Mouse (Mus musculus): Measurements from ENCODE around the gene Nedd9.

Nedd9 gene

GRCm38 (mm10) chr13:41491981-41492702 is 5.0 kb upstream of the Nedd9 start:
- in situ Hi-C loops (cut with MboI): no loop called here

GRCm38 (mm10) chr13:41491522-41491921 is 4.4 kb upstream of the Nedd9 start:
- in situ Hi-C loops (cut with MboI): no loop called here

DNA sequence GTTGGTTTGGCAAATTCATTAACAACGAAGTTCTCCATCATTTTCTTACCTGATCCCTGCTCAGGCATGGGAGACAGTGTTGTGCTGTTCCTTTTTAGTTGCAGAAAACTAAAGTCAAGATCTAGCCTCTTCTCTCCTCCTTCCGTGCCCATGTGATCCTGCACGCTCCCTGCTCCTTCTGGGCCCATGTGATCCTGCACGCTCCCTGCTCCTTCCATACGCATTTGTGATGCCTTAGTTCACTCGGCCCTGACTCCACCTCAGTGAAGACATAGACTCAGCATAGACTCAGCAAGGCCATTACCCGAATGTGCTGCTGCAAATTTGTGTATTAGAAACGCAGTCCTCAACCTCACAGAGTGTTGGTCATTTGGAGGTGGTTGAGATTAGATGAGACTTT is 3.1 kb upstream of the Nedd9 start:
- in situ Hi-C loops (cut with MboI): no loop called here

DNA sequence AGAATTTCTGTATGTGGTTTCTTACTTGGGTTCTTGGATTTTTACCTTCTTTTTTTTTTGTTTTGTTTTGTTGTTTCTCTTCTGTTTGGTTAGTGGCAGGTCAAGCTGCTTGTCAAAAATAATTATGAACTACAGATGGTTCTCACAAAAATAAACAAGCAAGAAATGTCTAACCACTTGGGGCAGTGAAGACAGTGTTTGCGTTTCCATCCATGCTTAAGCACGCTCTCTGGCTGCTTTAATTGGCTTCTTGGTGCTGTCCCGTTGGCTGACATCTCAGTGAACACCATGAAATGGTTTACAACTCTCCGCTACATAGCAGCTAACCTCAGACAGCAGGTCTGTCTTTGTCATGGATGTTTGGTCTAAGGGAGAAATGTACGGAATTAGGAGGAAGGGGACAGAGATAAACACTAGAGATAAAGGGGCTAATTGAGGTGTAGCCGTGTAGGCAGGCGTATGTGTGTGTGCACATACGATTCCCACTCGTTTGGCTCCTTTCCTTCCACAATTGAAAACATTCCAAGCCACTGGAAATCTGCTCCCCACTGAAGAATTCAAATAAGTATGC is 2.6 kb upstream of the Nedd9 start:
- in situ Hi-C loops (cut with MboI): no loop called here

DNA sequence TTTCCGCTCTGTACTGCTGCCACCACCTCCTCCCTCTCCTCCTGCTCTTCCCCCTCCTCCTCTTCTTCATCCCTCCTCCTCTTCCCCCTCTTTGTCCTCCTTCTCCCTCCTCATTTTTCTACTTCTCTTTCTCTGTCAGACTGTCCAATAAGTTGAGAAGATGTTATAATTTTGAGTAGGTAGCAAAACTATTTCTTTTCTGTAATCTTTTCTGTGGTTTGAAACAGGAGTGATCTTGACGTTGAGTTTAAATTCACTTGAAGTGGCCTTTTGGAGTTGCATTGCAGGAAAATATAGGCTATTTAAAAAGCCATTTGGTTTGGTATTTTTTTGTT is 214 bp upstream of the Nedd9 start:
- in situ Hi-C loops (cut with MboI): no loop called here

DNA sequence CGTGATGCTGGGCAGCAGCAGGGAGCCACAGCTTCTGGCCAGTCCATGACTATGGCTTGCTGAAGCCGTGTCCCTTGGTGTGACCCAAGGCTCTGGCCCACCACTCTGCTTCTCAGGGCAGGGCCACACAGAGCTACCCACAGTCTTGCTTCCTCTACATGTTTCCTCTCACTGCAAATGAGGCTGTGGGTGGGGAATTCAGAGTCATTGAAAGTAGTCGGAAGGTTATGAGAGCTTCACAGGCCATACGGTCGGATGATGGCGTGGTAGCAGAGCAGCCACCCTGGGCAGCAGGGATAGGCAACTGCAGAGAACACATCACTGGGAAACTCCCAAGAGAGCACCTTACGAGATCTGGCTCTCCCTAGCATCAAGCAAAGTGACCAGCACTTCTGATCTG is 3.2 kb downstream of the Nedd9 start:
- in situ Hi-C loops (cut with MboI): no loop called here

GRCm38 (mm10) chr13:41482408-41483011 is 4.7 kb downstream of the Nedd9 start:
- in situ Hi-C loops (cut with MboI): no loop called here

- in situ Hi-C loops (cut with MboI): no loop called here
Observed at GRCm38 (mm10) chr13:41479737-41480435, 7.3 kb downstream of the Nedd9 start.

DNA sequence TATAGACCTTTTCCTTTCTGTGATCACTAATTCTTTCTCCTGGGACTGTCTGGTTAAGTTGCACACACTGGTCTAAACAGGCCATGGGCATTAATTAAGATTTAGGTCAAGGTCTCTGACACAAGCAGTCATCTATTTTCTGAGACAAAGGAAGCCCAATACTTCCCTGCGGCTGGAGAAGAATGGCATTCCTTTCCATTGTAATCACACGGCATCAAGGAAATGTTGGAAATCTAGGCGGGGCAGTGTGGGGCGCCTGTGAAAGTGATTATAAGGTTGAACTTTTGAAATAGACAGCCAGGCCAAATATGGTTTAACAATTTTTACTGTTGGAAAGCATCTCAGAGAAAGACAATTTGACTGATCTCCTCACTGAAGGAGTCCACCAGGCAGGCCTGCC is 10.9 kb downstream of the Nedd9 start:
- in situ Hi-C loops (cut with MboI): no loop called here

DNA sequence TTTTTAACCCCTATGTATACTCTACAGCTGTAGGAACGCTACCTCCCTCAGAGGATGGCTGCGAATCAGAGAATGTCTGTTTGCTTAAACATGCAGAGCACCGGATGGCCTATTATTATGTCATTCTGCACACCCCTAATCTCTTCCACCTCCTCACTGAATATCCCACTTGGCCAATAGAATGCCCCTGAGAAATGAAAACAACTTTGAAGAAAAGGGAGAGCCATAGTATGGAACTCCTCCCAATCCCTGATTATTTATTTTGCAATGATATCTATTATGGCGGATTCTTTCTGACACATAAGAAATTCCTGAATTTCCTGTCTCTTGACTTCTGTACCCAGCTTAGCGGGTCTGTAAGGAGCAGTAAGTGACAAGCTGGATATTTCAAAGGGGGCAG is 12.8 kb downstream of the Nedd9 start:
- in situ Hi-C loops (cut with MboI): no loop called here

DNA sequence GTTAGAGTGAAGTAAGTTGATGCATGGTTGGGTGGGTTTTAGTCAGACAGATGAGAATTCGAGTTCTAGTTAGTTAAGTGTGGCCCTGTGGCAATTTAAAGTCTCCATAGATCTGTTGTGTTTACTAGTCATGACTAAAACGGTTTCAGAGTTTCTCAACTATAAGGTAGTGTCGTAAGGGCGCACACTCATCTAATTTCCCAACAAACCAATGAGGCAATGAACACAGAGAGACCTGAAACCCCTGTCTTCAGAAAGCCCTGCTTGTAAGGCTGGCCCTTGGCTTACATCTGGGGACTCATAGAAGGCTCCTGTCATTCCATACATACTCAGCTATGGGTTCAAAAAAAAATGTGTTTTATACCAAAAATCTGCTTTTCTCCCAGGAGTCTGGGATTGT is 13.7 kb downstream of the Nedd9 start:
- in situ Hi-C loops (cut with MboI): no loop called here

- in situ Hi-C loops (cut with MboI): no loop called here
Observed at GRCm38 (mm10) chr13:41472878-41473424, 14.2 kb downstream of the Nedd9 start.

DNA sequence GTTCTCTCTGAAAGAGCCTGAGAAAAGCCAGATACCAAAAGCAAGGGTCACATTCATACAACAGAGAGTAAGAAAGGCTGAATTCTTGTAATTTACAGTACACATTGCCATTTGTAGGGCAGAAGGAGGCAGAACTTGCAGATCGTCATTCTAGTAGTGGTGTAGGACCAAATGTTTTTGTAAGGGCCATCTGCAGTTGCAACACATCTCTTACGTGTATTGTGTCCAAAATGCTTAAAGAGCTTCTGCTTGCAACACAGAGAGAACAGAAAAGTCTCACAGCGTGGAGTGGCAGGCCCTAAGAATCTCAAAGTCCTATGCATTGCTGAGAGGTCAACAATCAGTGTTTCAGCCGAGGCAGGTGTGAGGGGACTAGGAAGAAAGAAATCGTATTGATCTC is 18.9 kb downstream of the Nedd9 start:
- in situ Hi-C loops (cut with MboI): no loop called here

DNA sequence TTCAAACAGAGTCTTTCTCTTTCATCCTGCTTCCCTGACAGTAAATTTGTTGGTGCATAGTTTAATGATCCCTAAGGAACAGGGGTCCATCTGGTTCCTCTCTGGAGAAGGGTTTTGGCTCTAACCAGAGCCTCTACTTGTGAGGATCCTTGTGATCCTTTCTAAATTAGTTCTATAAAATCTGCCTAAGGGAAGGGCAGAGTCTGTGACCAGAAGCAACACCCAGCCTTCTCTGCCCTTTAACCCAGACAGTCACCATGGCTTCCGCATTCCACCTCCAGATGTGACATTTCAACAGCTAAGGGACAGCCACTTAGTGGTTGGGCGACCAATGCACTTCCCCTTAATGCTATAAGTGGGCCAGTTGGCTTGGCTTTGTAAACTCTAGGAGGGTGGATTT is 20.1 kb downstream of the Nedd9 start:
- in situ Hi-C loops (cut with MboI): no loop called here

DNA sequence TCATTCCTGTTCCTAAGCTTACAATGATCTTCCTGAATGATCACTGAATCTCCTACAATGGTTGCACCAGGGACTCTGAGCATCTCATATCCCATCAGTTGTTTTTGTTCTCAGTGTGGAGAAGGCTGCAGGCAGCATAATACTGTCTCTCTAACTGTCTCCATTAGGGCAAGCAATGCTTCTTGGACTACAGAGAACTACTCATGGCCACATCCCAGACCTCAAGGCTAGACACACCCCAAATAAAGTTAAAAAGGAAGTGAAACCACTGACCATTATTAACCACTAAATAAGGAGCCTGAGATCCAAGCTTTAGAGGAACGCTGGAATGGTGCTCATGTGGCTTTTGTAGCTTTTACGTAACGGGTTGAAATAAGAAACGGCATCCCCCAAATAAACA is 20.5 kb downstream of the Nedd9 start:
- in situ Hi-C loops (cut with MboI): no loop called here

- in situ Hi-C loops (cut with MboI): no loop called here
Observed at GRCm38 (mm10) chr13:41466191-41466590, 21.0 kb downstream of the Nedd9 start.

GRCm38 (mm10) chr13:41461418-41461817 is 25.7 kb downstream of the Nedd9 start:
- in situ Hi-C loops (cut with MboI): no loop called here

DNA sequence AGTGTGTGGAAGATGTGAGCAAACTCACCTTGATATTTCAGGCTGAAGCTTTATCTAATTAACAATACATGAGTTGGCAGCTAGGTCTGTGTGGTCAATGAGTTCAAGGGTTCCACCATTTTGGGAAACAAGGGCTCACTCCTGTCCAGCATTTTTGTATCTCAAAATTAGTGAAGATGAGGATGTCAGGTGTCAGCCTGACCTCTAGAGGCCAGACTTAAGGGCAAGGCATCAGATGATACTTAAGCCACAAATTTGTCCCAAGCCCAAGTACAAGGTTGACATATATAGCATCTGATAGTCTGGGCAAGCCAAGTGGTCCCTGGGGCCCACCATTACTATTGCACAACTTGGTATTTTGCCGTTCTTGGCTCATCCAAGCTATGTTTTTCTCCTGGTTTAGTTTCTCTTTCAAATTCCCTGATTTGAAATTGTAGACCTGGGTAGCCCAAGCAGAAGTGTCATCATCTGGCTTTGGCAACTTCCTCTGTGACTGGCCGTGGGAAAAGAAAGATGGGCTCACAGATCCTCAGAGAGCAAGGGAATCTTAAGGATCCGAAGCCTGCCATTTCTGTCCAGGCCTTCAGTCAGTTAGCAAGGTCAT is 27.4 kb downstream of the Nedd9 start:
- in situ Hi-C loops (cut with MboI): no loop called here

GRCm38 (mm10) chr13:41458709-41459108 is 28.5 kb downstream of the Nedd9 start:
- in situ Hi-C loops (cut with MboI): no loop called here

DNA sequence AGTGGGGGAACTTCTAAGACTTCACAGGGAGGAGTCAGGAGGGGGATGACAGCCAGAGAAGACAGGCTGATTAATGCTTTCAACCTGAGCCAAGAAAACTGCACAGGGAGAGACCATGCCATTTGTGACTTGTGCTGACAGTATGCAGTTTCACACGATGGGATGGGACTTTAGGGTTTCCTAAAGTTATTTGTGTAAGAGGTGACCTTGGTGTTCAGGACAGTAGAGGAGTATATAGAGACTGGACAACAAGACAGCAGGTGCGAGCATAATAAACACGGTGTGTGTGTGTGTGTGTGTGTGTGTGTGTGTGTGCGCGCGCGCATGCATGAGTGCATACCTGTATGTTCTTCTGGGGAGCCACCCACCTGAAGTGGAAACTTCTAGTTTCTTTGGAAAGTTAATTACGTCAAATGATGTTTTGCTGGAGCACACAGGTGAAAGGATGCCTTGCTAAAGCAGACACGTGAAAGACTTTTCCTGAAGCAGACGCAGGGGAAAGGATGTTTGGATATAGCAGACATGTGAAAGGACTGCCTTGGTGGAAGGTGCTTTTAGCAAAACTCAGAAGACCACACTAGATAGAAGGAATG is 29.3 kb downstream of the Nedd9 start:
- in situ Hi-C loops (cut with MboI): no loop called here

DNA sequence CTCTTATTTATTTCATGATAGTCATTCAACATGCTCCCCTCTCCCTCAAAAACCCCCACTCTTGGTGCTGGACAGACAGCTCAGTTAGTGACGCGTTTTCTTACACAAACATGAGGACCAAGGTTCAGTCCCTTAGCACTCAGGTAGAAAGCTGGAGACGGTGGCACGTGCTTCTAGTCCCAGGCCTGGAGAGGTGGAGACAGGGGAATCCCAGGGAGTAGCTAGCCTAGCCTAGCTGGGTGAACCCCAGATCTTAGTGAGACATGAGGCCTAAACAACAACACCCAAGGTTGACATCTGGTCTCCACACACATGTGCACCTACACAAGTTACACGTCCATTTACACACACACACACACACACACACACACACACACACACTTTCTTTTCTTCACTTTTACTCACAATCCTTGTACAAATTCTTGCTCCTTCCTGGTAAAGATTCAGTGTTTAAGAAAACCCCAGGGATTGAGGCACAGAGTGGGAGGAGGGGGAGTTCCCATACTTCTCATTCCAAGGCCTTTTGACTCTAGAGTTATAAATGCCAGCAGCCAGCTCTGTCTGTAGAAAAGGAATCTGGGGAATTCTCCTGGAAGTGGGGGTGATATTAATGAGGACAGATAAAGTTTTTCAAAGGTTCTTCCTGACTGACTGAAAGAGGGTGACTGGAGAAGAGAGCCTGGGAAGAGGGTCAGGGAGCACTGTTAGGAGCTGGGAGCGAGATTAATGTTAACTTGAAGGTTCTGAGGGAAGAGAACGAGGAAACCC is 29.9 kb downstream of the Nedd9 start:
- in situ Hi-C loops (cut with MboI): no loop called here

Data from mature B cell (primary cell).